Mouse (Mus musculus) CH12.LX (cell line): ENCODE data around the gene Erbb3.
"Not testable (repeated sequence)": the region's sequence is repeated elsewhere in the genome, so short reads cannot be mapped to it uniquely, and the experiment has no call there.

ENCODE experiments used
- CTCF ChIP-seq, 2 experiments: IDR thresholded peaks in 1 of 2; conservative IDR thresholded peaks in 1 of 2; 2 replicates each; pipeline ENCODE4 v1.5.1; 2011 to 2012; ENCODE audit warnings: low read depth in 2 of 2, low read length in 2 of 2, improper control_type of control experiment in 1 of 2, inconsistent platforms in 1 of 2, mild to moderate bottlenecking in 1 of 2, moderate library complexity in 1 of 2
- E2F4 ChIP-seq: IDR thresholded peaks from 2 replicates; pipeline ENCODE4 v1.6.1; 2011; ENCODE audit warnings: low read depth, low read length, improper control_type of control experiment; ENCODE audit not compliant: insufficient replicate concordance
- MAFK ChIP-seq: IDR thresholded peaks from 2 replicates; pipeline ENCODE4 v1.6.1; 2011; ENCODE audit warnings: low read length, improper control_type of control experiment; ENCODE audit not compliant: insufficient replicate concordance
- POLR2A ChIP-seq: IDR thresholded peaks from 2 replicates; pipeline ENCODE4 v1.6.1; 2011; ENCODE audit warnings: low read depth, mild to moderate bottlenecking, improper control_type of control experiment, low read length
- POLR2AphosphoS2 ChIP-seq: IDR thresholded peaks from 2 replicates; pipeline ENCODE4 v1.6.1; 2011; ENCODE audit warnings: low read depth, low read length, improper control_type of control experiment
- RAD21 ChIP-seq: IDR thresholded peaks from 2 replicates; pipeline ENCODE4 v1.6.1; 2011; ENCODE audit warnings: low read depth, mild to moderate bottlenecking, low read length, improper control_type of control experiment, moderate library complexity
- USF2 ChIP-seq: conservative IDR thresholded peaks from 2 replicates; pipeline ENCODE4 v1.6.1; 2011; ENCODE audit warnings: low read depth, low read length, improper control_type of control experiment
- ZNF384 ChIP-seq: IDR thresholded peaks from 2 replicates; pipeline ENCODE4 v1.6.1; 2012; ENCODE audit warnings: low read depth, low read length, improper control_type of control experiment, inconsistent platforms

DNA sequence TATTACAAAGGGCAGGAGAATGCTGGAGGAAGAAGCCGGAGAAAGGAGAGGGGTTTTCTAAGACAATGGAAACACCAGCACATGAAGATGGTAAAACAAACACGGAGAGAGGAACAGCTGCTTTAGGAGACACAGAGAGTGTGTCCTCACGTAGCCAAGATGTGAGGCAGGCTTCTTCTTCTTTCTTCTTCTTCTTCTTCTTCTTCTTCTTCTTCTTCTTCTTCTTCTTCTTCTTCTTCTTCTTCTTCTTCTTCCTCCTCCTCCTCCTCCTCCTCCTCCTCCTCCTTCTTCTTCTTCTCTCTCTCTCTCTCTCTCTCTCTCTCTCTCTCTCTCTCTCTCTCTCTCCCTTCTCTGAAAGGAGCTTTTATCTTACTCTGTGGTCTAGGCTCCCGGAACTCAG is 24.4 kb upstream of the Erbb3 start:
- TF ChIP-seq RAD21; POLR2AphosphoS2; POLR2A; MAFK; ZNF384; USF2; CTCF (conservative IDR thresholded peaks at IDR 0.05 in 1 of 2, IDR thresholded peaks at IDR 0.05 in 1 of 2; ENCODE audit: low read depth in 2 of 2, low read length in 2 of 2); E2F4: not testable (repeated sequence)
